Comparison of ENCODE assay signal across 8 mouse cellular contexts in the genomic region with DNA sequence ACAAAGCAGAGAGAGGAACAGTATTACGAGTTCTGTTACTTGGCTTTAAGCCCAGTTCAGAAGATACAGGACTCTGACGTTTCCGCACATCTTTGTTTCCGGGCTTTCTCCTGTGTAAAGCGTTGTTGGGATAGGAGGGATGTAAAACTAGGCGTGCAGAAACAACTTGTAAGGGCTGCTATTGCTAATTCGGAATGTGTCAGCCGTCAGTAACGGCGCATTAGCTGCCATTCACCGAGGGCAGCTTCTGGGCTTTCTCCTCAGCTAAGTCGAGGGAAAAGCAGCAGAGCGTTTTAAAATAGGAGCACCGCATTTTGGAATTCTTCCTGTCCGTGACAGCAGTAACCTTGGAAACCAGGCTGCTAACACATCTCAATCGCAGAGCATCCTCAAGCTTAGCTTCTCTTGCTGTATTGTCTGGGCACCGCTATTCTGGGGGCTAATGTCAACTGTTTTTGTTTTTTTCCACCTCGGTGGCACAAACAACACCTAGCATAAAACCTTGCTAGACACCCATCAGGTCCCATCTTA. TPM values are rescaled to one million over a fixed set of nuclear protein-coding genes. Genes with fewer than 3 reads are reported as not detected.
DNase-seq lines count a peak whose midpoint lies in the region; ATAC-seq and TF ChIP-seq lines count a peak whose summit lies in the region.

No protein-coding gene starts in this region.

- peak; percentile 35 for DNase-seq in layer of hippocampus, adult 11-12 months (ENCODE audit: low spot score)
- DNase-seq in layer of hippocampus, postnatal 25 days (ENCODE audit: extremely low spot score in 1 of 2, low spot score in 1 of 2) = no peak
- DNase-seq in c-Kit-positive CD71-positive TER-119-negative erythroid progenitor cells, embryonic 14.5 days (ENCODE audit: low read depth) = peak; percentile 16
- peak; percentile 14 to 19 for DNase-seq in kidney, postnatal 36 days
- peak; percentile 65 for DNase-seq in lung, embryonic 14.5 days
- no peak for DNase-seq in retina, embryonic 14.5 days (ENCODE audit: low spot score)

- TF ChIP-seq CTCF in lung, embryonic 14.5 days (IDR thresholded peaks at IDR 0.05; ENCODE audit: low read depth) = no peak

- ATAC-seq in heart, embryonic 13.5 days (ENCODE audit: extremely low read depth, insufficient number of reproducible peaks, low FRiP score, low TSS enrichment) = no peak
- ATAC-seq in lung, embryonic 14.5 days (ENCODE audit: insufficient read depth) = no peak; the same call in 1 of the 2 replicates
- ATAC-seq in neural tube, embryonic 15.5 days (ENCODE audit: low FRiP score) = peak; percentile 55

- H3K27me3 ChIP-seq in heart, embryonic 13.5 days (replicated peaks) = no peaks in the 10 kb centered on the region
- no peaks in the 10 kb centered on the region for H3K27me3 ChIP-seq in lung, embryonic 14.5 days (ENCODE audit: insufficient read depth, low read length)
- no peaks in the 10 kb centered on the region for H3K27me3 ChIP-seq in neural tube, embryonic 15.5 days (replicated peaks)

- 3% methylated on average over 18 of the region's 18 CpGs for WGBS in heart, embryonic 13.5 days
- WGBS in lung, embryonic 14.5 days = 2% methylated on average over 18 of the region's 18 CpGs
- WGBS in neural tube, embryonic 15.5 days = under 1% methylated on average over 18 of the region's 18 CpGs

- H3K27ac ChIP-seq in heart, embryonic 13.5 days (replicated peaks) = peak overlapping the region; percentile 74
- H3K27ac ChIP-seq in lung, embryonic 14.5 days (ENCODE audit: low read depth) = peak overlapping the region; percentile 75
- peak overlapping the region; percentile 98 for H3K27ac ChIP-seq in neural tube, embryonic 15.5 days (replicated peaks)

- peak overlapping the region; percentile 92 for H3K4me2 ChIP-seq in heart, embryonic 13.5 days
- H3K4me2 ChIP-seq in lung, embryonic 14.5 days = peak overlapping the region; percentile 89
- peak overlapping the region; percentile 86 for H3K4me2 ChIP-seq in neural tube, embryonic 15.5 days

- H3K9ac ChIP-seq in heart, embryonic 13.5 days = peak overlapping the region; percentile 92
- peak overlapping the region; percentile 87 for H3K9ac ChIP-seq in lung, embryonic 14.5 days
- peak overlapping the region; percentile 93 for H3K9ac ChIP-seq in neural tube, embryonic 15.5 days (replicated peaks)

- peaks cover 19% of the 10 kb centered on the region for H3K4me1 ChIP-seq in heart, embryonic 13.5 days
- H3K4me1 ChIP-seq in lung, embryonic 14.5 days (ENCODE audit: insufficient read depth) = 0 out of 2 replicates have a peak, but pooled peaks cover 6% of the 10 kb centered on the region
- peaks cover 33% of the 10 kb centered on the region for H3K4me1 ChIP-seq in neural tube, embryonic 15.5 days

- H3K4me3 ChIP-seq in heart, embryonic 13.5 days = peak overlapping the region; percentile 90
- H3K4me3 ChIP-seq in lung, embryonic 14.5 days (ENCODE audit: low read depth, low read length) = peak overlapping the region; percentile 84
- peak overlapping the region; percentile 86 for H3K4me3 ChIP-seq in neural tube, embryonic 15.5 days (replicated peaks)

- peaks cover 6% of the 10 kb centered on the region for H3K36me3 ChIP-seq in heart, embryonic 13.5 days
- H3K36me3 ChIP-seq in lung, embryonic 14.5 days (ENCODE audit: insufficient read depth) = no peaks in the 10 kb centered on the region
- no peaks in the 10 kb centered on the region for H3K36me3 ChIP-seq in neural tube, embryonic 15.5 days

- H3K9me3 ChIP-seq in heart, embryonic 13.5 days = no peaks in the 10 kb centered on the region
- H3K9me3 ChIP-seq in lung, embryonic 14.5 days (ENCODE audit: low read depth, low read length) = no peaks in the 10 kb centered on the region
- no peaks in the 10 kb centered on the region for H3K9me3 ChIP-seq in neural tube, embryonic 15.5 days (replicated peaks)

RNA-seq across cellular contexts. Expression of a gene that starts 0.6 kb away (rescaled TPM):
- total RNA-seq in layer of hippocampus, postnatal 25 days (2021) = 100 to 1,000 TPM; 106 to 120 TPM
- 12.8 and 13.1 TPM in 2 replicates for polyA plus RNA-seq in heart, embryonic 13.5 days (2015; fragmentation: Nextera tagmentation; extraction: Ambion mirVana)
- 22.4 and 24.1 TPM in 2 replicates for polyA plus RNA-seq in lung, embryonic 14.5 days (2014; fragmentation: Nextera tagmentation; extraction: Ambion mirVana)
- 31.6 and 42.4 TPM in 2 replicates for polyA plus RNA-seq in neural tube, embryonic 15.5 days (2015; fragmentation: Nextera tagmentation; extraction: Ambion mirVana)

RNA-seq across cellular contexts. Expression of a gene that starts 59.2 kb away (rescaled TPM):
- 10 to 100 TPM; 30.1 to 37.0 TPM for total RNA-seq in layer of hippocampus, postnatal 25 days (2021)
- 21.6 and 25.2 TPM in 2 replicates for polyA plus RNA-seq in heart, embryonic 13.5 days (2015; fragmentation: Nextera tagmentation; extraction: Ambion mirVana)
- 2.8 and 4.0 TPM in 2 replicates for polyA plus RNA-seq in lung, embryonic 14.5 days (2014; fragmentation: Nextera tagmentation; extraction: Ambion mirVana)
- polyA plus RNA-seq in neural tube, embryonic 15.5 days (2015; fragmentation: Nextera tagmentation; extraction: Ambion mirVana) = 20.2 and 24.1 TPM in 2 replicates

Comparison
In these comparisons a context has a peak if more than half of its experiments do, and no peak if none do; other contexts are left out.
1. DNase-seq: peak in layer of hippocampus, adult 11-12 months (single experiment), c-Kit-positive CD71-positive TER-119-negative erythroid progenitor cells, embryonic 14.5 days (single experiment), kidney, postnatal 36 days (2 of 2) and lung, embryonic 14.5 days (single experiment); none in layer of hippocampus, postnatal 25 days (0 of 2) and retina, embryonic 14.5 days (single experiment).
2. Peak in every context shown above with its lines, with median percentiles within 50 percentile points of each other: H3K27ac ChIP-seq, H3K4me2 ChIP-seq, H3K4me3 ChIP-seq and H3K9ac ChIP-seq.